Mouse (Mus musculus): ENCODE data around the gene Stam. TPM values are rescaled to one million over a fixed set of nuclear protein-coding genes. Genes with fewer than 3 reads are reported as not detected.

Gene Stam
- total and polyA plus RNA-seq, 2 experiments from 2014 or later: 29.9 to 42.7 TPM

GRCm38 (mm10) chr2:14126387-14126786, 52.5 kb downstream of the Stam start:
- no peak overlapping the region for H3K4me3 ChIP-seq (ENCODE audit: low read depth, low read length)
- peaks cover 32% of the 10 kb centered on the region for H3K36me3 ChIP-seq (replicated peaks; ENCODE audit: control insufficient read depth, insufficient read depth, low read length)
- H3K27me3 ChIP-seq (ENCODE audit: control insufficient read depth, insufficient read depth, low read length): no peaks in the 10 kb centered on the region
- H3K4me1 ChIP-seq (ENCODE audit: control insufficient read depth, insufficient read depth): no peaks in the 10 kb centered on the region
- no peak overlapping the region for H3K9ac ChIP-seq (replicated peaks; ENCODE audit: low read depth, low read length)
- no peak overlapping the region for H3K27ac ChIP-seq (ENCODE audit: low read depth)
- no peak overlapping the region for H3K4me2 ChIP-seq (ENCODE audit: low read depth, low read length)
- TF ChIP-seq EP300 (IDR thresholded peaks at IDR 0.05; ENCODE audit: low read depth) (no peak), CTCF (IDR thresholded peaks at IDR 0.05; ENCODE audit: low read depth) (no peak)
- ATAC-seq (ENCODE audit: insufficient read depth, low read depth) (no peak), DNase-seq (ENCODE audit: low spot score) (no peak)
- H3K9me3 ChIP-seq (replicated peaks; ENCODE audit: control insufficient read depth, low read length): no peaks in the 10 kb centered on the region
- 86% methylated on average over 6 of the region's 6 CpGs for WGBS

GRCm38 (mm10) chr2:14127629-14128028, 53.7 kb downstream of the Stam start:
- Histone ChIP-seq H3K36me3 (replicated peaks; ENCODE audit: control insufficient read depth, insufficient read depth, low read length) (peaks cover 38% of the 10 kb centered on the region), H3K27ac (ENCODE audit: low read depth) (no peak overlapping the region), H3K9ac (replicated peaks; ENCODE audit: low read depth, low read length) (no peak overlapping the region), H3K27me3 (ENCODE audit: control insufficient read depth, insufficient read depth, low read length) (no peaks in the 10 kb centered on the region), H3K9me3 (replicated peaks; ENCODE audit: control insufficient read depth, low read length) (no peaks in the 10 kb centered on the region), H3K4me3 (ENCODE audit: low read depth, low read length) (no peak overlapping the region), H3K4me1 (ENCODE audit: control insufficient read depth, insufficient read depth) (no peaks in the 10 kb centered on the region), H3K4me2 (ENCODE audit: low read depth, low read length) (no peak overlapping the region)
- TF ChIP-seq EP300 (IDR thresholded peaks at IDR 0.05; ENCODE audit: low read depth) (no peak), CTCF (IDR thresholded peaks at IDR 0.05; ENCODE audit: low read depth) (no peak)
- WGBS: 64% methylated on average over 3 of the region's 3 CpGs
- ATAC-seq (ENCODE audit: insufficient read depth, low read depth) (no peak), DNase-seq (ENCODE audit: low spot score) (no peak)

- no peaks in the 10 kb centered on the region for H3K27me3 ChIP-seq (ENCODE audit: control insufficient read depth, insufficient read depth, low read length)
- no peaks in the 10 kb centered on the region for H3K9me3 ChIP-seq (replicated peaks; ENCODE audit: control insufficient read depth, low read length)
- ATAC-seq (ENCODE audit: insufficient read depth, low read depth): no peak
- 86% methylated on average over 12 of the region's 12 CpGs for WGBS
- H3K4me3 ChIP-seq (ENCODE audit: low read depth, low read length): no peak overlapping the region
- H3K36me3 ChIP-seq (replicated peaks; ENCODE audit: control insufficient read depth, insufficient read depth, low read length): peaks cover 36% of the 10 kb centered on the region
- H3K4me2 ChIP-seq (ENCODE audit: low read depth, low read length): no peak overlapping the region
- H3K27ac ChIP-seq (ENCODE audit: low read depth): peak overlapping the region; percentile 25; the same call in 1 of the 2 replicates
- no peaks in the 10 kb centered on the region for H3K4me1 ChIP-seq (ENCODE audit: control insufficient read depth, insufficient read depth)
- DNase-seq (ENCODE audit: low spot score): no peak
- H3K9ac ChIP-seq (replicated peaks; ENCODE audit: low read depth, low read length): no peak overlapping the region
- no peak for TF ChIP-seq CTCF (IDR thresholded peaks at IDR 0.05; ENCODE audit: low read depth)
- no peak for TF ChIP-seq EP300 (IDR thresholded peaks at IDR 0.05; ENCODE audit: low read depth)
Observed at GRCm38 (mm10) chr2:14130641-14131339, 56.9 kb downstream of the Stam start.

GRCm38 (mm10) chr2:14132468-14133326, 58.8 kb downstream of the Stam start:
- 90% methylated on average over 4 of the region's 4 CpGs for WGBS
- ATAC-seq (ENCODE audit: insufficient read depth, low read depth): no peak
- no peaks in the 10 kb centered on the region for H3K9me3 ChIP-seq (replicated peaks; ENCODE audit: control insufficient read depth, low read length)
- no peak overlapping the region for H3K9ac ChIP-seq (replicated peaks; ENCODE audit: low read depth, low read length)
- H3K4me3 ChIP-seq (ENCODE audit: low read depth, low read length): no peak overlapping the region
- no peak for TF ChIP-seq CTCF (IDR thresholded peaks at IDR 0.05; ENCODE audit: low read depth)
- no peak for TF ChIP-seq EP300 (IDR thresholded peaks at IDR 0.05; ENCODE audit: low read depth)
- no peaks in the 10 kb centered on the region for H3K27me3 ChIP-seq (ENCODE audit: control insufficient read depth, insufficient read depth, low read length)
- no peaks in the 10 kb centered on the region for H3K4me1 ChIP-seq (ENCODE audit: control insufficient read depth, insufficient read depth)
- DNase-seq (ENCODE audit: low spot score): no peak
- no peak overlapping the region for H3K4me2 ChIP-seq (ENCODE audit: low read depth, low read length)
- no peak overlapping the region for H3K27ac ChIP-seq (ENCODE audit: low read depth)
- peaks cover 31% of the 10 kb centered on the region for H3K36me3 ChIP-seq (replicated peaks; ENCODE audit: control insufficient read depth, insufficient read depth, low read length)

GRCm38 (mm10) chr2:14136906-14137305, 63.0 kb downstream of the Stam start:
- WGBS: 75% methylated on average over 3 of the region's 3 CpGs

More at GRCm38 (mm10) chr2:14136906-14137305, 63.0 kb downstream of the Stam start:
- TF ChIP-seq EP300 (IDR thresholded peaks at IDR 0.05; ENCODE audit: low read depth) (no peak), CTCF (IDR thresholded peaks at IDR 0.05; ENCODE audit: low read depth) (no peak)
- Histone ChIP-seq H3K4me3 (ENCODE audit: low read depth, low read length) (no peak overlapping the region), H3K9me3 (replicated peaks; ENCODE audit: control insufficient read depth, low read length) (no peaks in the 10 kb centered on the region), H3K9ac (replicated peaks; ENCODE audit: low read depth, low read length) (no peak overlapping the region), H3K27me3 (ENCODE audit: control insufficient read depth, insufficient read depth, low read length) (no peaks in the 10 kb centered on the region), H3K27ac (ENCODE audit: low read depth) (no peak overlapping the region), H3K36me3 (replicated peaks; ENCODE audit: control insufficient read depth, insufficient read depth, low read length) (peaks cover 36% of the 10 kb centered on the region), H3K4me2 (ENCODE audit: low read depth, low read length) (no peak overlapping the region), H3K4me1 (ENCODE audit: control insufficient read depth, insufficient read depth) (no peaks in the 10 kb centered on the region)
- no peak for DNase-seq (ENCODE audit: low spot score)
- ATAC-seq (ENCODE audit: insufficient read depth, low read depth): no peak

Data from heart, postnatal 0 days (tissue).